Mouse (Mus musculus): ENCODE measurements at regions not wholly inside any gene's neighbourhood (a gene's known extent, or its start where the extent isn't known, plus 50 kb on each side); places are given as distances from the start of the nearest gene placed in this dataset.

DNA sequence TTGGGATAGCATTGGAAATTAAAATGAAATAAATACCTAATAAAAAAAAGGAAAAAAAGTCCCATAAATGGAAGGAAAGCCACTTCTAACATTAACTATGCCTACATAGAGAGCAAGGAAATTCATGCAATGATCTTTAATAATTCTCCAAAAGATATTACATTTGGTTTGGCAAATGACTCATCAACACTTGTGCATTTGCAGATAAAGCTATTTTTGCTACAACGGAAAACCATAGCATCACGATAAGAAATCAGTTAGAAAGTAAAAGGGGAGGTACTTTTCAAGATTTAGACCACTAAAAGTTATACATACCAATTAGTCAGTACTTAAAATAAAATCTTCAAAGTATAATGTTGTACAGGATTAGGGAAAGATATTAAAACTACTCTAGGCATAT is 109.4 kb upstream of the Tom1l1 start:
- ChIA-PET POLR2A (no interaction called here), CTCF (no interaction called here)
- DNase-seq (ENCODE audit: low read depth, low spot score), result no peak
- ATAC-seq, result no peak
- H3K27me3 ChIP-seq, result no peaks in the 10 kb centered on the region
- no peak for TF ChIP-seq CTCF (IDR thresholded peaks at IDR 0.05)
- in situ Hi-C loops (cut with MboI; ENCODE audit: low pct_unique_long_range_greater_than_20kb), result no loop called here

GRCm38 (mm10) chr11:90783537-90783936 is 95.4 kb upstream of the Tom1l1 start:
- no peak for TF ChIP-seq CTCF (IDR thresholded peaks at IDR 0.05)
- no peak for ATAC-seq
- no peaks in the 10 kb centered on the region for H3K27me3 ChIP-seq
- in situ Hi-C loops (cut with MboI; ENCODE audit: low pct_unique_long_range_greater_than_20kb), result no loop called here
- no peak for DNase-seq (ENCODE audit: low read depth, low spot score)
- CTCF ChIA-PET, result interaction anchor here (0.7 to 2.2 kb wide), 3 partner anchors 16 to 86 kb away, joined by 3 to 6 read pairs (median 4); no protein-coding TSS in a partner anchor
- POLR2A ChIA-PET, result no interaction called here

- no peak for DNase-seq (ENCODE audit: low read depth, low spot score)
- in situ Hi-C loops (cut with MboI; ENCODE audit: low pct_unique_long_range_greater_than_20kb), result no loop called here
- no peak for ATAC-seq
- CTCF ChIA-PET, result interaction anchor here (0.7 to 2.2 kb wide), 2 partner anchors 30 to 85 kb away, joined by 3 to 6 read pairs; no protein-coding TSS in a partner anchor
- POLR2A ChIA-PET, result no interaction called here
- TF ChIP-seq CTCF (IDR thresholded peaks at IDR 0.05), result peak; percentile 49
- no peaks in the 10 kb centered on the region for H3K27me3 ChIP-seq
Observed at GRCm38 (mm10) chr11:90782975-90783374, 94.8 kb upstream of the Tom1l1 start.

GRCm38 (mm10) chr11:90775752-90776151 is 87.6 kb upstream of the Tom1l1 start:
- ATAC-seq, result no peak
- in situ Hi-C loops (cut with MboI; ENCODE audit: low pct_unique_long_range_greater_than_20kb), result no loop called here
- no peaks in the 10 kb centered on the region for H3K27me3 ChIP-seq
- ChIA-PET POLR2A (no interaction called here), CTCF (interaction anchor here (1.6 kb wide), 1 partner anchor 9 kb away, joined by 3 read pairs; no protein-coding TSS in a partner anchor)
- no peak for DNase-seq (ENCODE audit: low read depth, low spot score)
- no peak for TF ChIP-seq CTCF (IDR thresholded peaks at IDR 0.05)

DNA sequence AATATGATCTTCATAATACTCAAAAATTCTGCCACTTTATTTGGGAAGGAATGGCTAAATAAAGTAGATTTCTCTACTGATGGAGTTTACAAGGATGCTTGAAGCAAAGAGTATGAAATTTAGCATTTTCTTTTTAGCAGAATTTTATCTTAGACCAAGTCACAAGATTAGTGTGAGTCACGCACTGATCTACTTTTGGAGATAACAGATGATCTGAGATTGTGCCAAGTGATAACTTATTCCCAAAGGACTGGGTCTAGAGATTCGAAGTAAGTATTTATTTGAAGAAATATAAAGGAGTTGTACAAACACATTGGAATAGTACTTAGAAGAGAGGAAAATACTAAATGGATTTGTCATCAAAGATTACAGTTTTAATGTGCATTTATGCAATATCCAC is 67.8 kb upstream of the Tom1l1 start:
- CTCF ChIA-PET, result no interaction called here
- TF ChIP-seq CTCF (IDR thresholded peaks at IDR 0.05), result no peak
- no peak for DNase-seq (ENCODE audit: low read depth, low spot score)
- no peak for ATAC-seq
- in situ Hi-C loops (cut with MboI; ENCODE audit: low pct_unique_long_range_greater_than_20kb), result no loop called here
- peaks cover 4% of the 10 kb centered on the region for H3K27me3 ChIP-seq
- POLR2A ChIA-PET, result no interaction called here

- in situ Hi-C loops (cut with MboI; ENCODE audit: low pct_unique_long_range_greater_than_20kb), result no loop called here
- TF ChIP-seq CTCF (IDR thresholded peaks at IDR 0.05), result no peak
- POLR2A ChIA-PET, result no interaction called here
- CTCF ChIA-PET, result no interaction called here
- ATAC-seq (no peak), DNase-seq (ENCODE audit: low read depth, low spot score) (no peak)
- H3K27me3 ChIP-seq, result peaks cover 6% of the 10 kb centered on the region
Observed at GRCm38 (mm10) chr11:90748448-90748847, 60.3 kb upstream of the Tom1l1 start.

- DNase-seq (ENCODE audit: low read depth, low spot score) (no peak), ATAC-seq (no peak)
- ChIA-PET CTCF (no interaction called here), POLR2A (no interaction called here)
- in situ Hi-C loops (cut with MboI; ENCODE audit: low pct_unique_long_range_greater_than_20kb), result no loop called here
- no peak for TF ChIP-seq CTCF (IDR thresholded peaks at IDR 0.05)
- H3K27me3 ChIP-seq, result peaks cover 6% of the 10 kb centered on the region
Observed at GRCm38 (mm10) chr11:90741952-90742617, 53.9 kb upstream of the Tom1l1 start.

DNA sequence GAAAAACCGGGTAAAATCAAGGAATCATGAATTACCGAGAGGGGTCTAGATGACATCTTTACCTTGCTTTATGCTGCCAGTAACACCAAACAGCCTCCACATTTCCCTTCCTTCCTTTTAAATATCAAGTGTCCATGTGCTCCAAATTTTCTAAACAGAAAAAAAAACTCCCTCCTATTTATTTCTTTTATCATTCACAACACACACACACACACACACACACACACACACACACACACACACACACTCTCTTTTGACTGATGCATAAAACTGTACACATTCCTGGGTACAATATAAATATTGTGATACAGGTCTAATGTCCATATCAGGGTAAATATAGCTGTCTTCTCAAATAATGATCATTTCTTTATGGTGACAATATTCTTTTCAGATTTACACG is 51.3 kb upstream of the Tom1l1 start:
- DNase-seq (ENCODE audit: low read depth, low spot score) (no peak), ATAC-seq (no peak)
- CTCF ChIA-PET, result interaction anchor here (1.1 kb wide), 1 partner anchor 13 kb away, joined by 3 read pairs; no protein-coding TSS in a partner anchor
- POLR2A ChIA-PET, result no interaction called here
- H3K27me3 ChIP-seq, result no peaks in the 10 kb centered on the region
- in situ Hi-C loops (cut with MboI; ENCODE audit: low pct_unique_long_range_greater_than_20kb), result no loop called here
- TF ChIP-seq CTCF (IDR thresholded peaks at IDR 0.05), result no peak

DNA sequence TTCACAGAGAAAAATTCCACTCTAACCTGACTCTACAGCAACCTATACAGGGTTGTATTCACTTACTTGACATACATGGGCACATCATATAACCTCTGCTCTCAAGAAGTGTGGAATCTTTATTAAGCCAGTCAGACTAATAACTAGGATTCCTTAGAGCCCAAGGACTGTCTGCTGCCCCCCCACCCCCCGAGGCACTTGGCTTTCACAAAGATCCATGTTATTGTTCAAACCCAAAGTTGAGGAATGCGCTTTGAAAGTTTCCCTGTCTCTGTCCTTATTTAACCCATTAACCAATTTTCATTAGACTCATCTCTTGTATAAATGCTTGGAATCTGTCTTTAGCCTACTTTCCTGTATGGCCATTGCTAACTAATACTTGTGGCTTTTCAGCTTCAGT is 50.6 kb upstream of the Tom1l1 start:
- no peak for DNase-seq (ENCODE audit: low read depth, low spot score)
- in situ Hi-C loops (cut with MboI; ENCODE audit: low pct_unique_long_range_greater_than_20kb), result no loop called here
- ChIA-PET CTCF (interaction anchor here (1.1 kb wide), 1 partner anchor 12 kb away, joined by 3 read pairs; no protein-coding TSS in a partner anchor), POLR2A (no interaction called here)
- no peak for ATAC-seq
- TF ChIP-seq CTCF (IDR thresholded peaks at IDR 0.05), result no peak
- no peaks in the 10 kb centered on the region for H3K27me3 ChIP-seq

Measured in Patski (cell line).